Mouse (Mus musculus): ENCODE data around the gene Slc1a7.

Slc1a7 gene

DNA sequence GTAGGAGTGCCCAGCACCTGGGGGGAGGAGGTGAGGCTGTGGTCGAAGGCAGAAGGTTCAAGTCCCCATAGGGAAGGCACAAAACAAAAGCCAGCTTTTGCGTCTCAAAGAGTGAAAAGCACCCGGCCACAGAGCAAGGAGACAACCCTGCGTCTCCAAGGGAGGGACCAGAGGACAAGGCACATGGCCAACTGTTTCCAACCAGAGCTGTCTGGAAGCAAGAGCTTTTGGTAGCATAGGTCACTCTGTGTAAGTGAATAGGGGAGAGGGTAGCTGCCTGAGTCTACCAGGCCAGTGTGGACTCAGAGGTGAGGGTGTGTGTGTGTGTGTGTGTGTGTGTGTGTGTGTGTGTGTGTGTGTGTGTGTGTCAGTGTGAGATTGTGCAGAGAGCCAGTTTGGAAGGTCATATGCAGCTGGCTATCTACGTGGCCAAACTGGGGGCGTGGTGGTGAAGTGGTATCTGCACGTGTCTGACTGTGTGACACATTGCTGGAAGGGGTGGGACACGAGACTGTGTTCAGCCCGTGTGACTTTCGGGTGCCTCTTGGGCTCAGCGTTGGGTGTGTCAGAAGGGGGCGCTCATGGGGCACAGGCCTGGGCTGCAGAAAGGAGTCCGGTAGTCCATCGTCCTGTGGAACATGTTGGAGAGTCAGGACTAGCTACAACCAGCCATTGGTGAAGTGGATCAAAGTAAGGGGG is 47.1 kb downstream of the Slc1a7 start:
- DNase-seq: no peak

DNA sequence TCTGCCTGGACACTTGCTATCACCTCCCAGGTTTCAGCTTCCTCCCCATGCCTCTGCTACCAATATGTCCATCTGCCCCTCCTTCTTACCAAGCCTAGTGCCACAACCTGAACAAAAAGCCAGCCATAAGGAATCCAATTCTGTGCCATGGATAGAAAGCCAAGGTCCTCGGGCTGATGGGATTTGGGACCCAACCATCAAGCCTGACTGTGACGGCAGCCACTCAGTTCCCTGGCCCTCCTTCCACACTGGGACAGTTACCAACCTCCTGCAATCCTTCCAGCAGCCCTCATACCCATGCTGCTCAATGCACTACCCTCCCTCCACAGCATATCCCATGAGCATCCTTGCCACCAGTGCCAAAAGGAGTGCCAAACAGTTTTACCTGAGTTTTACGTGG is 48.2 kb downstream of the Slc1a7 start:
- DNase-seq: no peak

DNA sequence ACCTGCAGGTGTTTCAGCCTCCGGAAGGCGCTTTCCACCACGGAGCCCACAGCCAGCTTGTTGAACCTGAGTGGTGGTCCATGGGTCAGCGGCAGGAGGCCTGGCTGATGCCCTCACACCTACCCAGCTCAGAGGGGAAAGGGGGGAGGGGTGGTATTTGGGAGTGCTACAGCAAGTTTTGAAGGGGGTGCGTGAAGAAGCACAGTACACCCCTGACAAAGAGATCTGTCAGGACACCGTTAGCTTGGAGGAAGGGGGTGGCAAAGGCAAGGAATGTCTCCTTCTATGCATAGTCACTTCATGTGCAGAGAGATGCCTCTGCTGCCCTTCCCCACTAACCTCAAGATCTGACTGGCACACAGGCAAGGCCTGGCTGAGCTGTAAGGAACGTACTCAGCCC is 49.7 kb downstream of the Slc1a7 start:
- no peak for DNase-seq

DNA sequence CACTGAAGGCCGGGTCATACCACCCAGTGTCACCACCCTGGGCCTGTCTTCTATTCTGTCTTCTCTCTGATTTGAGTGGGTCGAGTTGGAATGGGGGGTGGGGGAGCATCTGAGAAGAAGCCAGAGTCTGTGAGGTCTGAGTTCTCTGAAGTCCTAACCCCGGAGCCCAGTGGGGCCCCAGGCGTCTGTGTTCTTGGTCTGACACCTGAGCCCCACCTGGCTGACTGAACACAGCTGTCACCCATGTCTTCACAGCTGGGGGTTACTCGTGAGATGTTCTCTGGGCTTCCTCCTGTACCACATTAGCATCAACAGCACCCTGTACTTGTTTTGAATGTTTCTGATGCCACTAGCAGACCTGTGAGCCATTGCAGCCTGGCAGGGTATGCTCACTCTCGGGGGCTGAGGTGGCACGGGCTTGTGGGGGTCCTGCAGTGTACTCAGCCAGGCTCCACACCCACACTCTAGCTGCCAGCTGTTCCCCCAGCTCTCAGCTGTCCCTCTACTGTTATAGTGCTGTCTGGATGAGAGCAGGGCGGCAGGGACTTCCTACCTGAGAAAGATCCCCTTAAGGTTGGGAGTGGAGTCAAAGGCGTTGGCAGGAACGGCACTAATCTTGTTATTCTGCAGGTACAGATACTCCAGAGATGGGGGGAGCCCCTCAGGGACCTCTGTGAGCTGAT is 50.2 kb downstream of the Slc1a7 start:
- no peak for DNase-seq

DNA sequence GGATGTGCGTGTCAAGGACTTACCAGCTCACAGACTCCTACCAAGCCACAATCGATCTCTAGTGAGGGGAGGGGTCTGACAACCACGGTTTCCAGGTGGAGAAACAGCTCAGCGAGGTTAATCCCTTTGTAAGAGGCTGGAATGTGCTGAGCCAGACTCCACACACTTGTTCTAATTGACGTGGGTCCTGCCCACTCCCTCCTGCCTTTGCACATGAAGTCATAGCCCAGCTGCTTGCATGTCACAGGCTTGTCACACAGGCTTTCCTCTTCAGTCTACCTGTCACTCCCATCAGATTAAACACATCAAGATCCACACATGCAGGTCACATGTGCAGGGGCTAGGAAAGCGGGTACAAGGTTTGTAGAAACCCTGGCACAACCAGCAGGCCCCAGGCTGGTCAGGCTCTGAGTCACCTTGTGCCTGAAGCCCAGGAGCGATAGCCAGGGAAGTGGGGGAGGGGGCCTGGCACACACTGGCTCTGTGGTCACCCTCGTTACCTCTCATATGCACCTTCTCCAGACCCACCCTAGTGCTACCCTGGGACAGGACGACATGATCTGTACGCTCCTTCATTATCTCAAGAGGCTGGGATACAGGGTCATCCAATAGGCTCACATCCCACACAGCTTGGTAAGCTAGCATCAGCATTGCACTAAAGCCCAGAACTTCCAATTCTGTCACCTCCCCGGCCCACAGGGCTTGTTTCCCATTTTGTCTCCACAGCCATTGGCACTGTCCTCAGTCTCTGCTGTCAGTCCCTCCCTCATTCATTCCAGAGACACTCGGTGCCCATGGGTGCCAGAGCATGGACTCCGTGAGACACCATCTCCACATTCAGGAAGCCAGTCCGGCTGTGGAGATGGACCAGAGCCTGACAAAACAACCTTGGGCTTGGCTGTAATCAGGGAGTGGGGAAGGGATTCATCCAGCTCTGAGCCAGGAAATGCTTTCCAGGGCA is 51.1 kb downstream of the Slc1a7 start:
- DNase-seq: peak; percentile 13

DNA sequence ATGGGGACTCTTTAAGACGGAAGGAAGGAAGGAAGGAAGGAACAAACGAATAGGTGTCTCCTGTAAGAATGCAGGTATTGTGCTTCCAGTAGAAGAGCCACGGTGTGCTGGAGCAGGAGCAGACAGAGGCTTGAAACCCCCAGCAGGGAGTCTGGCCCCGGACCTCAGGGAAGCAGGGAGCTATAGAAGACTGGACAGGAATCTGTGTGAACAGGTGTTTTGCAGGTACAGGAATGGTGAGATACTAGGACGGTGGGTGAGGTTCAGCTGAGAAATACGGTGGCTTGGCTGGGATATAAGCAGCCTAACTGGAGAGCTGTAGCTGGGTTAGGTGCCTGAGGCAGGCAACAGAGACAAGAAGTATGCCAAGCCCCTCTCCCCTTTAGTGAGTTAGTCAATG is 52.0 kb downstream of the Slc1a7 start:
- DNase-seq: no peak

DNA sequence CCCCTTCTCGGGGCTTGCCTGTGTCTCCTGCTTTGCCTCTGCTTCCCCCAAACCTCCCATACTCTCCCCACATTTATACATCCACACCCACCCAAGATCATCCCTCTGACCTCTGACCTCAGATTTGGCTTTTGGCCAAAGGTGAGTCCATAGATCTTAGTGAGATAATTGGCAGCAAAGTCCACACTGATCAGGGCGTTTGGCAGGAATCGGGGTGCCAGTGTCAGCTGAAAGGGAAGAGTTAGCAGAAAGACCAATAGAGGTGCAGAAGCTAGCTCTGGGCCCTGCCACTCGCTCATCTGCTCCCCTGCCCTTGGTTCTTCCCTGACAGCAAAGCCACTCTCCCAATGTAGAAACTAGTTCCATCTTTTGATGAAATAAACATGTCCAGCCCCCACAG is 55.1 kb downstream of the Slc1a7 start:
- no peak for DNase-seq

DNA sequence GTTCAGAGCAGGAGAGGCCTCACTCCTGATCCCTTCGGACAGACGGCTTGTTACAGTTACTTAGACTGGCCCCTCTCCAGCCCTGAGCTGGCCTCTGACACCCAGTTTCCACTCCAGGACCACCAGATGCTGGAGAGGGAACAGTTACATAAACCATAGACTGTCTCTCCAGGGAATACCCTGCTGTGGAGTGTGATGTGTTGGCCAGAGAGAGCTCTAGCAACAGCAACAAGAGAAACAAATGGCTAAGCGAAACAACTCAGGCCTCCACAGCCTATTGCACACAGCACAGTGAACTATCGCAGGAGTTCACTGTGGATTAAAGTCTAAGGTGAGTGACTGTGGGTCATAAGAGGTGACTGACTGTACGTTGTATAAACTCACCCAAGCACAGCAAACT is 56.5 kb downstream of the Slc1a7 start:
- no peak for DNase-seq

DNA sequence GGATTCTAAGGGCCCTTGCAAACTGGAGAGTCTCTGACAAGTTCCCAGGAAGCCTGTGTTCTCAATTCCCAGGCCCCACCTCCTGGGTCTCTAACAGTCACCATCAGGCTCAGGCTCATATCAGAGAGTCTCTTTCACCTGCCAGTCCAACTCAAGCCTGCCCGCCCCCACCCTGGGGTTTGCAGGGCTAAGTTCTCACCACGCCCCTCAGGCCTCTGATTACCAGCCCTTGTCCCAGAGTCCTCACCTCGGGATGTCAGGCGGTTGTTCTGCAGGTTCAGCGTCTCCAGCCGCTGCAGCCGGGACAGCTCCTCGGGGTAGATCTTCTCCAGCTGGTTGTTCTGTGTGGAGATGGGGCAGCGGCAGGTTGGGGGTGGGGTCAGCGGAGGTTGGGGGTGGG is 57.1 kb downstream of the Slc1a7 start:
- peak; percentile 51 for DNase-seq

DNA sequence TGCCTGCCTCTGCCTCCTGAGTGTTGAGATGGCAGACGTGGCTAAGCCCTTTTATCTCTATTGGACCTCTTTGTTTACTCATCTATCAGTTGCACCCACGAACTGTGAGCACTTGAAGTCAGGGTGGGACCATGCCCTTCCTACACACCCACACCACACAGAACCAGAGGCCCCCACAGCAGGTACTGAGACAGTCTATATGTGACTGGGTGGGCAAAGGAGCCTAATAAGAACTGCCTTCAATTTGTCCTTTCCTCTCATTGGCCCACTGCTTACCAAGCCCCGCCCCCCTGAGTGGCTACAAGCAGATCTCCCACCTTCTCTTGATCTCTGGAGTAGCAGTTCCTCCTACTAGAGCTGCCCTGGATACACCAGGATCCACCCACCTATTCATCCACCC is 58.1 kb downstream of the Slc1a7 start:
- DNase-seq: no peak

DNA sequence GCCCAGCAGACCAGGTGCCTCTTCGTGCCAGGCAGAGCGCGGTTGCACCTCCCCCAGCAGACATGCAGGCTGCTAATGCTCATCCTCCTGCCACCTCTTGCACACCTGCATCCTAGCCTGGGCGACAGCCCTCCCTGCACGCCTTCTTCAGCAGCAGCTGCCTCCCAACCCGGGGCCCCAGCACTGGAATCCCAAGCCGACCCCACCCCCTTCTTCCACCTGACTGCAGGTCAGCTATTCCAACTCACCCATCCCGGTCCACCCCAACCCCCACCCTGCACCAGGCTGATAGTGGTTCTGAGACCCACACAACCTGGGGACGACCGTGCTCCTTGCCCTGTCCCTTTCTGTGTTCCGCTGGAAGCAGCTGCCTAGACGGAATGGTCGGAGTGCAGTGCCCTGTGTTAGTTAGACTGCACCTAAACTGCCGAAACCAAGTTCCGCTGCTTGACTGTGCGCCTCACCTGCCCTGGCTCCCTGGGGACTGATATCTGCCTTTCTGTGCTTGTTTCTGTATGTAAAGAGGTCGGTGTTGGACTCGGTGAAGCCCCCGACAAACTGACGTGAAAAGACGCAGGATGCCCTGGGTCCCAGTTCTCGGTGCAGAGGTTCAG is 62.9 kb downstream of the Slc1a7 start:
- peak; percentile 19 for DNase-seq

DNA sequence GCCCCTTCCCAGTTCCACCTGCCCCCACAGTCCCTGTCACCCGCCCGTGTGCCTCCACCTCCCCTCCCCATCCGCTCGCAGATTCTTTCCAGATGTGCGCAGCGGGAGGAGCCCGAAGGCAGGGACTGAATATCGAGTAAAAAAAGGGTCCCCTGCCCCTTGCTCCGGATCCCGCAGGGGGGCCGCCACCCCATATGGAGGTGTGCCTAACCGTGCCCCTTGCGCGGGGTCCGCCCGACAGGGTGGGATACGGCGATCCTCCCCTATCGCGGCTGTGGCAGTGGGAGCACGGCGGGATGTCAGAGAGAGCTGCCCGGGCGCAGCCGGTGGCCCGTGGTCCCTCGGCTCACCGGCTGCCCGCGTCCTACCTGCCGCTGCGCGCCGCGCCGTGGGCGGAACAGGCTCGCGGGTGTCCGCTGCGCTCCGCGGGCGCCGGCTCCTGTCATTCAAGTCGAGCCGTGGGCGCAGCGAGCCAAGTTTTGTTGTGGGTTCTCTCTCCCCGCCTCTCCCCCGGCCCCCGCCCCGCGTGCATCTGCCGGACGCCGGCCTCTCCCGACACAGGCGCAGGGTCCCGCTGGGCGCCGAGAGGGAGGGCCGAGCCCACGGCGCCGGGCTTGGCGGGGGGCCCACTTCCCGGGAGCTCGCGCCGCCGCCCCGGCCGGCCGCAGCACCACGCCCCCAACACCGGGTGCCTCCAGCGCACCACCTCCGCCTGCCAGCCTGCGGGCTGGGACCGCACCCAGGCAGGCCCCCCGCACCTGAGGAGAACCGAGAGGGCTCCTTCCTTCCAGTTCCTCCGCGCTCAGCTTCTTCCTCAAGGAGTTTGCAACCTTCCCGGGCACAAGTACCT is 63.6 kb downstream of the Slc1a7 start:
- DNase-seq: peak; percentile 54

DNA sequence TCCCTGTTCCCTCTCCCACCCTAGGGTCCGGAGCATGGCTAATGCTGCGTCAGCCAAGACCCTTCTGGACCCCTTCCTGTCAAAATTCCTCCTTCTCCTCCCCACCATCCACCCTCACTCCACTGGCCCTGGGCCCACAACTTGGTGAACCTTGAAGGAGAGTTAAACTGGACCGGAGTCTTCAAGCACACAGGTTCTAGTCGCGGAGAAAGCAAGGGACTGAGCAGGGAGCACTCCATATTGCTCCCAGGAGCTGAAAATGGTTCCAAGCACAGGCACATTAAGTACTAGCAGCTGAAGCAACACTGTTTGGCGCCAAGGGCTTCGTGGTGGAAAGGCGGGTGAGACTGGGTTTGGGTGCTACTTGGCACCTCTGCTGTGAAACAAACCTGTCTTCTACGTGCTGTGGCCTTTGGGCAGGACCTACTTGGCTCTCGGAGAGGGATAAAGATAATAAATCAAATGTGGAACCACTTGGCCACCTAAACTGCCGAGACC is 64.3 kb downstream of the Slc1a7 start:
- DNase-seq: peak; percentile 25

DNA sequence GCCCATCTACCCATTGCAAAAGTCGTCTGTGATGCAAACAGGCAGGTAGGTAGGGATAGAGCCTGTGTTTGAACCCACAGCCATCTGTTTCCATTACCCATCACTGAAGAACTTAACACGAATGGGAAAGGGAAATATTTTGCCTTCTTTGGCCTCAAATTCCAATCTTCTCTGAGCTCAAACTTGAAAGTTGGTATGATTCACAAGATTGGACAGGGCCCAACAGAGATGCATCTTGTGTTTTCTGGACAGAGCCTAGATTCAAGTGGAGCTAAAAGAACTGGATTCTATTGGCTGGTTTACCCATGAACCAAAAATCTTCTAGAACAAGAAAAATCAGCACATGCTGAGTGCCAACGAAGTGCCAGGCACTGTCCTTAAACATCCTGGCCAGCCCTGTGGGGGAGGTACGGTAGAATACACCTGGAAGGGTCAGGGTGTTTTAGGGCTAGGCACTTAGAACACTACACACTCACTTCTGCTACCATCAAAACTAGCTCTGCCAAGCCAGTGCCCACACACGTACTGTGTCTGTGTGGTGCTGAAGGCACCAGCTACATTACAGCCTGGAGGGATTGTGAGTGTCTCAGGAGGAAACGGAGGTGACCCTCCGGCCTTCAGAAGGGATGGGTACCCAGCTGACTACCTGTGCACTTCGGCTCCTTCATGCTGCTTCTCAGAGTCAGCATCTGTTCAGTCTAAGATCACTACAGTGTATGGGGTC is 65.1 kb downstream of the Slc1a7 start:
- DNase-seq: no peak

DNA sequence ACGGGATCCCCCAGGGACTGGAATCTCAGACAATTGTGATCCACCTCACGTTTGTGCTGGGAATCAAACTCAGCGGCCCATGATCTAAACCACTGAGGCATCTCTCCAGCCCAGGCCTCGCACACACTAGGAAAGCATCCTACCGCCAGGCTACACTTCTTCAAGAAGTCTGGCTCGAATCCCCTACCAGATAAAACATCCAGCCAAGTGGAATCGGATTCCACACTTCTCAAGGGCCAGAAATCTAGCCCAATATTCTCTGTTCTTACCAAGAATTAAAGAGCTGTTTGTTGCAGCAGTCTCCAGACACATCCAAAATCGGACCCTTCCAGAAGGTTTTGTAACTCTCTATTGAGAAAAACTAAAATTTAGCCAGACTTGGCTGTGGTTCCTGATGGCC is 68.9 kb downstream of the Slc1a7 start:
- DNase-seq: no peak

DNA sequence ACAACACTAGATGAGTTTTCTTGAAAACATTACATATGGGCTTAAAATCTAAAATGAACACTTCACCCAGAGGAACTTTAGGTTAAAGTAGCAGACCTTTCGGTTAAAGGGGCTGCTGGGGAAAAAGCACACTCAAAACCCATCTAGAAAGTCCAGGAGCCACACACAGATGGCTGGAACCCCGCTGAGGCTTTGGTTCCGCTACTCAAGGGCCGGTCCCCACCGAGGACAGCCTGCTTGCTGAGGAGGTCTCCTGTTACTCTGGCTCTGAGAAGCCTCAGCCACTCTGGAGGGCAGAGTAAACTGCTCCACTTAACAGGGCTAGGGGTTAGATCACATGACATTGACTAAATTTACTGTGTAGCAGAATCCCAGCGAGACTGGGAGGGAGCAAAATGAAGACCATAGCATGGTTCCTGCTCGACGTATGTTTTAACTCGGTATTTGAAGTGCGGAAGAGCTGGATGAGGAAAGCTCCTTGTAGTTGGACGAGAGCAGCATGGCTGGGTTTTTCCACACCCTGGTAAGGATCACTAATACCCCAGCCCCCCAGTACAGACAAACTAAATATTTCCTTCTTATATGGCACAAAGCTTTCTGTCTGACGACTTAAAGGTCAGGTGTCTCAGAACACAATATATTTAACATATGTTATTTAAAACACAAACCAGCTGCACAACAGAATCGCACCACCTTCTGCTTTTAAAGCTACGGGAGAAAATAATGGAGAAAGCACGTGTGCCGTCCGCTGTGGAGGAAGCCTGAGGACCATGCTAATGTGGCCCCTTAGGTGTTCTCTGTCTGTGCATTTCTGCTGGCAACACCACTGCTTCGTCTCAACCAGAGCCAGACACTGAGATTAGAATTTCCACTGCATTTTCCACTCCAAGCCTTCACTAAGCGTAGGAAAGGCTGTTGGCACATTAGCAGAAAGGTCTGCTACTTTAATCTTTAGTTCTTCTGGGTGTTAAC is 77.3 kb downstream of the Slc1a7 start:
- DNase-seq: peak; percentile 47

DNA sequence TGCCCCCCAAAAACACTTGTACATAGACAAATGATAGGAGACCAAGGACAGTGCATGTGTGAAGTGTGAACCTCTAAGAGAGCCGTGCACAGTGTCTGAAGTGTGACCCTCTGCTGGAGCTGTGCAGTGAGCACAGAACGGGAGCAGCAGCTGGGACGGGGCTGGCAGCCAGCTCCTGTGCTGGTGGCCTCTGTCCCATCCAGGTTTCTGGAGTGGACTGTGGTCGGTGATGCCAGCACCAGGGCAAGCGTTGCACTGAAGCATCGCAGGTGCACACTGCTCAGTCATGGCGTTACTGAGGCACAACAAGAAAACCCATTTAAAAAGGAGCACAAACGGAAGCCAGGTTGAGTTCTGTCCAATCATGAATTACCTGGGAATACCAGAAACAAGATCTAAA is 78.0 kb downstream of the Slc1a7 start:
- no peak for DNase-seq

DNA sequence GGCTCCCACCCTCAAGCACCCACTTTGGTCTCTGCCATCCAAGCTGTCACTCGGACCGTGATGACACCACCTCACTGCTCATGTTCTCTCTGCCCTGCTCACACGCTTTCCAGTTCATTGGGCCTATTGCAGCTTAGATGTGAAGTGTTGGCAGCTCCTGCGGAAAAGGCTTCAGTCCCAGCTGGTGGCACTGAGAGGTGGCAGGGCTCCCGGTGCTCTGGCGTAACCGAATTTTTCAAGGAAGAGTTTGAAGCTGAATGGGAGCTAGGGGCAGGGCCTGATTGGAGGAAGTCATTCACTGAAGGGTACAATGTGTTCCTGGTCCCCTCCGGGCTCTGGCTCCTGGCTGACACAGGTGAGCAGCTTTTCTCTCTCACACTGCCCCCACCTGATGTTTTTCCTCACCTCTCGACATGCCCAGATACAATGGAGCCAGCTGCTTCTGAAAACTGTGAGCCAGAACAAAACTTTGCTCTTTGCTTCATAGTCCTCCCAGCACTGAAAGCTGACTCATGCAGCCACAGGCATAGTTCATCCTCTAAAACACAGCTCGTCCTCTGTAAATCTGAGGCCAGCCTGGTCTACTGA is 83.6 kb downstream of the Slc1a7 start:
- DNase-seq: no peak

DNA sequence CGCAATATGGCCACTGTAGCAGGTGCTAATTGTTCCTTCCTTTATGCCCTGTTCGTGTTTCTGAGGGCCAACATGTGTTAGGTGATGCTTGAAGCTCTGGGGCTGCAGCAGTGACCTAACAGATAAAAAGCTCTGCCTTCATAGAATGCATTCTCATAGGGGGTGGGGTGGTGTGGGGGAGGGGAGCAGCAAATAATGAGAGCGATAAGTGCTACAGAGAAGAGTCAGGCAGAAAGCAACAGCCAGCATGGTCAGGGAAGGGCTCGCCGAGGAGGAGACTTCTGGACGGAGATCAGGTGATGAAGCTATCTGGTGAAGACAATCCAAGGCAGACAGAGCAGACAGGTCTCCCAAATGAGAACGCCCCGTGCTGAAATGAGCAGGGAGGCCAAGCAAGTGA is 84.5 kb downstream of the Slc1a7 start:
- no peak for DNase-seq

DNA sequence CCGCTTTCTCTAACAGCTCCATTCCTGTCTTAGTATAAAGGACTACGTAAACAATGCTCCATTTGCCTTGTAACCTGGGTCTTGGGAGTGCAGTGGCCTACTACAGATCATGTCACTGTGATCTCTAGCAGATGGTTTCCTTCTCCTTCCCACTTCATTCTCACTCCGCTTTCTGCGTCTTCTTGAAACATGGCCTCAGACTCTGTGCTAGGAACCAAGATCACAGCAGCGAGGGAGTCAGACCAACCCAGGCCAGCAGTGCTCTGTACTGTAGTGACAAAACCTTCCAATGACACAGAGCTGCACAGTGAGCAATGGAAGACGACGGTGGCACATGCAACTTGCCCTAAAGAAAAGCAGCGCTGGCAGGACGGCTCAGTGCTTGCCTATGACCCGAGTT is 87.7 kb downstream of the Slc1a7 start:
- no peak for DNase-seq

All from embryo, embryonic 11 days (tissue).